Mouse (Mus musculus) megakaryocyte, embryonic 14.5 days (primary cell): Measurements from ENCODE around the gene Magi2.

Experiments used
- FLI1 ChIP-seq: IDR thresholded peaks from 2 replicates; pipeline ENCODE4 v1.6.1; 2012; ENCODE audit warnings: low read length, inconsistent platforms, mixed read lengths
- GATA1 ChIP-seq: IDR thresholded peaks from 3 replicates; pipeline ENCODE4 v1.6.1; 2012; ENCODE audit warnings: mixed read lengths, low read length, inconsistent platforms, borderline replicate concordance

DNA sequence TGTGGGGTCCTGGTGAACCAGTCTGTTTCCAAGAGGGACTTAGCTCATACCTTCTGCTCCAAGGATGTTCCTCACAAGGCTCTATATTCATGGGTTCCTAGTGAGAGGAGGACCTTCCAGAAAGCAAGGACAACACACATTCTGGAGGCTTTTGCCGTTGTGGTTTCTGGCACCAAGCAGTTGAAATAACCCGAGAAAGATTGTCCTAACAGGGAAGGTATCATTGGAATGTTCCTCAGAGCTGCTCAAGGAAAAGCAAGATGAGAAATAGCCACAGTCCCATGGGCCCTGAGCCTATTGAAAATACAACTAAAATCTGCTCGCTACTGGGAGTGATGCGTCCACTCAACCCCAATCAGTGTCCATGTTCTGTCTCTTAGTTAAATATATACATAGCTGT, 1353.8 kb downstream of the Magi2 start:
- TF ChIP-seq GATA1 (no peak), FLI1 (no peak)
